Mouse (Mus musculus) heart, postnatal 0 days (tissue): ENCODE results near the gene Fgf18. TPM values are rescaled to one million over a fixed set of nuclear protein-coding genes. Genes with fewer than 3 reads are reported as not detected.
A peak's percentile ranks its signal among the peaks of the same experiment; 100 is the strongest.

Experiments
- ATAC-seq: fragments of 200-750 bp; cut with Nextera tagmentation; 2 replicates; pipeline ENCODE4 v1.8.0; 2017; ENCODE audit warnings: low read depth, moderate number of reproducible peaks, moderate library complexity; ENCODE audit not compliant: insufficient read depth
- DNase-seq: peaks from one replicate; pipeline ENCODE4 v3.0.0-alpha.2; 2016; ENCODE audit warnings: low spot score
- H3K27ac ChIP-seq: fragments of 300-500 bp; sonication (generic); 2 replicates; pipeline ENCODE4 v1.5.1; 2014; ENCODE audit warnings: low read depth, mild to moderate bottlenecking
- H3K27me3 ChIP-seq: fragments of 300-500 bp; sonication (generic); 2 replicates; pipeline ENCODE4 v1.6.1; 2014; ENCODE audit warnings: low read length, mixed read lengths; ENCODE audit not compliant: control insufficient read depth, insufficient read depth
- H3K36me3 ChIP-seq: fragments of 300-500 bp; sonication (generic); replicated peaks from 2 replicates; pipeline ENCODE4 v1.6.1; 2014; ENCODE audit warnings: low read length, mixed read lengths; ENCODE audit not compliant: control insufficient read depth, insufficient read depth
- H3K4me1 ChIP-seq: fragments of 300-500 bp; sonication (generic); 2 replicates; pipeline ENCODE4 v1.6.1; 2014; ENCODE audit warnings: antibody characterized with exemption; ENCODE audit not compliant: control insufficient read depth, insufficient read depth
- H3K4me2 ChIP-seq: fragments of 300-500 bp; sonication (generic); 2 replicates; pipeline ENCODE4 v1.6.1; 2014; ENCODE audit warnings: low read depth, mild to moderate bottlenecking, low read length, moderate library complexity
- H3K4me3 ChIP-seq: fragments of 300-500 bp; sonication (generic); 2 replicates; pipeline ENCODE4 v1.5.1; 2014; ENCODE audit warnings: low read depth, low read length
- H3K9ac ChIP-seq: fragments of 300-500 bp; sonication (generic); replicated peaks from 2 replicates; pipeline ENCODE4 v1.6.1; 2014; ENCODE audit warnings: low read depth, low read length, mixed read lengths
- H3K9me3 ChIP-seq: fragments of 300-500 bp; sonication (generic); replicated peaks from 2 replicates; pipeline ENCODE4 v1.6.1; 2016; ENCODE audit warnings: low read length; ENCODE audit not compliant: control insufficient read depth
- CTCF ChIP-seq: IDR thresholded peaks from 2 replicates; pipeline ENCODE4 v1.5.1; 2016; ENCODE audit warnings: antibody characterized with exemption, control low read depth, low read depth
- EP300 ChIP-seq: IDR thresholded peaks from 2 replicates; pipeline ENCODE4 v1.6.1; 2016; ENCODE audit warnings: antibody characterized with exemption, low read depth
- WGBS: fragments of 180-500 bp; shearing (Covaris S2); extraction: QIAGEN DNeasy Blood & Tissue Kit; methylation state at CpG from one replicate; pipeline ENCODE4 v1.1.7; 2014; 5-methylcytosine and 5-hydroxymethylcytosine counted together
- polyA plus RNA-seq: library from polyadenylated mRNA; unstranded; fragments of >200 nt; fragmentation: Nextera tagmentation; extraction: Ambion mirVana; gene quantifications from 2 replicates; pipeline ENCODE4 v1.2.1, GENCODE M21; 2015
- total RNA-seq: library from RNA; depleted of rRNA; stranded (reverse); fragments of >200 nt; gene quantifications from 2 replicates; pipeline ENCODE4 v1.2.3, GENCODE M21; 2014; ENCODE audit warnings: low replicate concordance

Gene Fgf18
- total and polyA plus RNA-seq, 2 experiments from 2014 or later: 10.5 to 10.7 TPM

GRCm38 (mm10) chr11:33107540-33107939 lies 39.7 kb downstream of the Fgf18 start:
- Histone ChIP-seq H3K9ac (no peak overlapping the region), H3K27ac (no peak overlapping the region), H3K4me2 (no peak overlapping the region), H3K4me1 (0 out of 2 replicates have a peak, but pooled peaks cover 10% of the 10 kb centered on the region), H3K36me3 (no peaks in the 10 kb centered on the region), H3K9me3 (no peaks in the 10 kb centered on the region), H3K4me3 (no peak overlapping the region), H3K27me3 (0 out of 2 replicates have a peak, but pooled peaks cover 3% of the 10 kb centered on the region)
- DNase-seq (no peak), ATAC-seq (no peak)
- TF ChIP-seq CTCF (no peak), EP300 (no peak)
- 50% methylated on average over 3 of the region's 3 CpGs for WGBS

GRCm38 (mm10) chr11:33104911-33105316 lies 42.3 kb downstream of the Fgf18 start:
- 0 out of 2 replicates have a peak, but pooled peaks cover 3% of the 10 kb centered on the region for H3K27me3 ChIP-seq
- H3K4me2 ChIP-seq: no peak overlapping the region
- 0 out of 2 replicates have a peak, but pooled peaks cover 10% of the 10 kb centered on the region for H3K4me1 ChIP-seq
- no peak for TF ChIP-seq CTCF
- TF ChIP-seq EP300: peak; percentile 31; the same call in 1 of the 2 replicates
- WGBS: 37% methylated on average over 8 of the region's 8 CpGs
- no peak overlapping the region for H3K4me3 ChIP-seq
- DNase-seq (peak; percentile 38), ATAC-seq (peak; percentile 76)
- H3K27ac ChIP-seq: no peak overlapping the region
- H3K9me3 ChIP-seq: no peaks in the 10 kb centered on the region
- no peaks in the 10 kb centered on the region for H3K36me3 ChIP-seq
- H3K9ac ChIP-seq: no peak overlapping the region

GRCm38 (mm10) chr11:33103291-33103943 lies 43.8 kb downstream of the Fgf18 start:
- Histone ChIP-seq H3K4me2 (no peak overlapping the region), H3K9ac (no peak overlapping the region), H3K36me3 (no peaks in the 10 kb centered on the region), H3K4me3 (no peak overlapping the region), H3K27me3 (0 out of 2 replicates have a peak, but pooled peaks cover 1% of the 10 kb centered on the region), H3K27ac (no peak overlapping the region), H3K9me3 (no peaks in the 10 kb centered on the region), H3K4me1 (0 out of 2 replicates have a peak, but pooled peaks cover 10% of the 10 kb centered on the region)
- ATAC-seq: no peak
- DNase-seq: no peak
- WGBS: 76% methylated on average over 13 of the region's 13 CpGs
- no peak for TF ChIP-seq CTCF
- TF ChIP-seq EP300: no peak

GRCm38 (mm10) chr11:33100027-33100507 lies 47.1 kb downstream of the Fgf18 start:
- peak overlapping the region; percentile 5 for H3K4me3 ChIP-seq
- H3K9me3 ChIP-seq: no peaks in the 10 kb centered on the region
- no peak overlapping the region for H3K27ac ChIP-seq
- peak; percentile 13 for DNase-seq
- H3K36me3 ChIP-seq: no peaks in the 10 kb centered on the region
- peak overlapping the region; percentile 51 for H3K4me2 ChIP-seq
- WGBS: 21% methylated on average over 10 of the region's 10 CpGs
- no peaks in the 10 kb centered on the region for H3K27me3 ChIP-seq
- H3K4me1 ChIP-seq: 0 out of 2 replicates have a peak, but pooled peaks cover 4% of the 10 kb centered on the region
- H3K9ac ChIP-seq: no peak overlapping the region
- peak; percentile 38 for ATAC-seq
- TF ChIP-seq EP300 (no peak), CTCF (no peak)

GRCm38 (mm10) chr11:33099425-33099824 lies 47.8 kb downstream of the Fgf18 start:
- H3K9ac ChIP-seq: no peak overlapping the region
- DNase-seq: no peak
- no peak overlapping the region for H3K4me3 ChIP-seq
- H3K9me3 ChIP-seq: no peaks in the 10 kb centered on the region
- no peak for ATAC-seq
- H3K27me3 ChIP-seq: no peaks in the 10 kb centered on the region
- no peak for TF ChIP-seq CTCF
- TF ChIP-seq EP300: no peak
- H3K36me3 ChIP-seq: no peaks in the 10 kb centered on the region
- H3K4me2 ChIP-seq: no peak overlapping the region
- 84% methylated on average over 4 of the region's 4 CpGs for WGBS
- H3K27ac ChIP-seq: no peak overlapping the region
- H3K4me1 ChIP-seq: no peaks in the 10 kb centered on the region
